Mouse (Mus musculus) Patski (cell line): ENCODE results near the gene Zfp735. TPM values are rescaled to one million over a fixed set of nuclear protein-coding genes. Genes with fewer than 3 reads are reported as not detected.

Experiments
- ATAC-seq: fragments of 100-300 bp; one replicate; pipeline ENCODE4 v1.8.0; 2021
- CTCF ChIA-PET: fragments of 350-600 bp; sonication (Branson Sonifier 250); formaldehyde crosslinking; loops from one replicate; lab custom pipeline; 2022; ENCODE audit warnings: inconsistent platforms; lab: Charles Lee
- POLR2A ChIA-PET: fragments of 350-600 bp; sonication (Branson Sonifier 250); formaldehyde crosslinking; loops from one replicate; lab custom pipeline; 2022; ENCODE audit warnings: antibody characterized with exemption, inconsistent platforms; lab: Charles Lee
- DNase-seq: peaks from one replicate; pipeline ENCODE4 v3.0.0-alpha.2; 2011; ENCODE audit warnings: low read depth, low spot score
- H3K27me3 ChIP-seq: fragments of 371-371 bp; one replicate; pipeline ENCODE4 v1.5.1; 2021
- CTCF ChIP-seq: fragments of 100-300 bp; IDR thresholded peaks from one replicate; pipeline ENCODE4 v1.5.1; 2021
- in situ Hi-C: fragments of 300-500 bp; cut with MboI; formaldehyde crosslinking; loops from 3 replicates; pipeline ENCODE4 v1.11.1; 2018; ENCODE audit warnings: low pct_unique_long_range_greater_than_20kb, mixed read lengths
- polyA plus RNA-seq: library from polyadenylated mRNA; unstranded; gene quantifications from one replicate; pipeline ENCODE4 v1.2.3, GENCODE M21; 2021

The Zfp735 gene
- polyA plus RNA-seq = not detected

GRCm38 (mm10) chr11:73688478-73688877, at the start of gene Zfp735:
TSS of gene Zfp735 (plus strand) at chr11:73688778.
- ChIA-PET CTCF (no interaction called here), POLR2A (no interaction called here)
- ATAC-seq (no peak), DNase-seq (no peak)
- H3K27me3 ChIP-seq = no peaks in the 10 kb centered on the region
- no peak for TF ChIP-seq CTCF
- in situ Hi-C loops = no loop called here

- POLR2A ChIA-PET = interaction anchor here (0.7 kb wide), 1 partner anchor 475 kb away, joined by 5 read pairs; no protein-coding TSS in a partner anchor
- CTCF ChIA-PET = no interaction called here
- DNase-seq = no peak
- no peak for TF ChIP-seq CTCF
- H3K27me3 ChIP-seq = no peaks in the 10 kb centered on the region
- in situ Hi-C loops = no loop called here
- ATAC-seq = no peak
These were observed 70.5 kb downstream of the Zfp735 start for GRCm38 (mm10) chr11:73759115-73759514.

Other genes starting within 250 kb of the Zfp735 start
- not detected for gene Olfr380, start 231.3 kb upstream of the Zfp735 start, polyA plus RNA-seq
- gene Olfr381, start 197.2 kb upstream of the Zfp735 start, polyA plus RNA-seq = not detected
- gene Olfr382, start 171.6 kb upstream of the Zfp735 start, polyA plus RNA-seq = not detected
- gene Olfr385, start 95.8 kb upstream of the Zfp735 start, polyA plus RNA-seq = not detected
- not detected for gene Olfr384, start 90.2 kb upstream of the Zfp735 start, polyA plus RNA-seq
- gene Olfr389, start 91.9 kb downstream of the Zfp735 start, polyA plus RNA-seq = not detected
- not detected for gene Olfr390, start 94.2 kb downstream of the Zfp735 start, polyA plus RNA-seq
- not detected for gene Olfr391-ps, start 114.3 kb downstream of the Zfp735 start, polyA plus RNA-seq
- gene Olfr392, start 128.3 kb downstream of the Zfp735 start, polyA plus RNA-seq = not detected
- not detected for gene Olfr393, start 162.7 kb downstream of the Zfp735 start, polyA plus RNA-seq
- gene Olfr394, start 202.0 kb downstream of the Zfp735 start, polyA plus RNA-seq = not detected
- not detected for gene Olfr395, start 220.5 kb downstream of the Zfp735 start, polyA plus RNA-seq
- not detected for gene Olfr23, start 247.9 kb downstream of the Zfp735 start, polyA plus RNA-seq